Mouse (Mus musculus) retina, postnatal 1 day (tissue): ENCODE results near the gene Slc39a7.
"Not testable (repeated sequence)": the region's sequence is repeated elsewhere in the genome, so short reads cannot be mapped to it uniquely, and the experiment has no call there.

Experiments used
- DNase-seq: peaks from one replicate; pipeline ENCODE4 v3.0.0-alpha.2; 2012

Slc39a7 gene

DNA sequence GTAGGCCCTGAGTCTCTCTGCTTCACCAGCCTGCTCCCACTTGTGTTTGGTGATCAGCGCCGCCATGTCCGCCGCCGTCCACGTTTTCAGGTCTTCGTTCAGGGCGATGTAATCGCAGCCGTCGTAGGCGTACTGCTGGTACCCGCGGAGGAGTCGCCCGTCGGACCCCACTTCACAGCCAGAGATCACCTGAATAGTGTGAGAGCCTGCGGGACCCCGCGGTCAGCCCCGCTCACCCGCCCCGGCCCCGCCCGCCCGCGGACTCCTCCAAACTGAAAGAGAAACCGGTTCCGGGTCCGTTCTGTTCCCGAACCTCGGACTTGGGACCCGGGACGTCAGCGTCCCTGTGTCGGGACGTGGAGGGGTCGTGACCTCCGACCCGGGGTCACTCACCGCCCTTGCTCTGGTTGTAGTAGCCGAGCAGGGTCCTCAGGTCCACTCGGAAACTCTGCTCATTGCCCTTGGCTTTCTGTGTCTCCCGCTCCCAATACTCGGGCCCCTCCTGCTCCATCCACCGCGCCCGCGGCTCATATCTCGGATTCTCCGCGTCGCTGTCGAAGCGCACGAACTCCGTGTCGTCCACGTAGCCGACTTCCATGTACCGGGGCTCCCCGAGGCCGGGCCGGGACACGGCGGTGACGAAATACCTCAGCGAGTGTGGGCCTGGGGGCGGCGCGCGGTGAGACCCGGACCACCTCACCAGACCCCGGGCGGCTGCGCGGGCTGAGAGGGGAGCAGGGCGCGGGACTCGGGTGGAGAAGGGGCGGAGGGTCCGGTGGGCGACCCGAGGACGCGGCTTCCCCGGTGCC is 31.9 kb downstream of the Slc39a7 start:
- DNase-seq: no peak

DNA sequence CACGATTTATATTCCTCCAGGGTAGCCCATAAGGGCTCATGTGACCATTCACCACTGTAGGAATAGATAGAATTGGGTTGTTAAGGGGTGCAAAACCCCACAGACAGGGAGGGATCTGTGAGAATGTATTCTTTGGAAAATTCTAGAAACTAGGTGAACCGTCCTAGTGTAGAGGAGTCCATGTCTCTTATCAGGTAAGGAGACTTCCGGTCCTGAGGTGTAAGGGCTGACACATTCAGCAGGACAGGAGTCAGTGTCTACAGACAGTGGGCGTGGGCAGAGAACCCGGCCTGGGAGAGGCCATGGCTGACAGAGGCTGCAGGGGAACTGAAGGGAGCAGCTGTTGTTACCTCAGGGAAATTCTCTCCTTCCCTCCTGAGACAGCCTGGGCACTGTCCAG is 32.8 kb downstream of the Slc39a7 start:
- not testable (repeated sequence) for DNase-seq

DNA sequence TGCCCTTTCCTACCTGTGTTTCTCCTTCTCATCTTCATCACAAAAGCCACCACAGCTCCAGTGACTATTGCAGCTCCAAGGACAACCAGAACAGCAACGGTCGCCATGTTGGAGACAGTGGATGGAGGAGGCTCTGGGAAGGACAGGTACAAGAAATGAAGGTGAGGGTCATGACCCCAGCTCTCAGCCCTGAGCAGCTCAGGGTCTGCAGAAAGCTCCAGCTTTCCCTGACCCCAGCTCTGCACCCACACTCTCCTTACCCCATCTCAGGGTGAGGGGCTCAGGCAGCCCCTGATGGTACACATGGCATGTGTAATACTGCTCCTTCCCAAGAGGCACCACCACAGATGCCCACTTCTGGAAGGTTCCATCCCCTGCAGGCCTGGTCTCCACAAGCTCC is 34.5 kb downstream of the Slc39a7 start:
- DNase-seq: not testable (repeated sequence)

DNA sequence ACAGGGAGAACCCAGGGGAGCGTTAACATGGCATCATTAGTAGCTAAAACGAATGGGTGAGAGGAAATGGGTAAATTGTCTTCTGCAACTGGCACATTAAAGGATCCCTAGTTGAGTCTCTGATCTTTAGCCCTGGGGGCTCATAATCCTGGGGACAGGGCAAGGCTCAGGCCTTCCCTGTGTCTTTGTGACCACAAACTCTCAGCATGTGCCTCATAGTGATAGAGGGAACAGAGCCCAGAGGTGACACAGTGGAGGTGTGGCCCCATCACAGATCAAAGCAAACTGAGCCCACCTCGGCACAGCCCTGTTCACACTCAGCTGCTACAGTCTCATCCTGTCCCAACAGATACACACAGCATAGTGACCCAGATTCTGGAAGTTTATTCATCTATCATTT is 35.8 kb downstream of the Slc39a7 start:
- DNase-seq: no peak

DNA sequence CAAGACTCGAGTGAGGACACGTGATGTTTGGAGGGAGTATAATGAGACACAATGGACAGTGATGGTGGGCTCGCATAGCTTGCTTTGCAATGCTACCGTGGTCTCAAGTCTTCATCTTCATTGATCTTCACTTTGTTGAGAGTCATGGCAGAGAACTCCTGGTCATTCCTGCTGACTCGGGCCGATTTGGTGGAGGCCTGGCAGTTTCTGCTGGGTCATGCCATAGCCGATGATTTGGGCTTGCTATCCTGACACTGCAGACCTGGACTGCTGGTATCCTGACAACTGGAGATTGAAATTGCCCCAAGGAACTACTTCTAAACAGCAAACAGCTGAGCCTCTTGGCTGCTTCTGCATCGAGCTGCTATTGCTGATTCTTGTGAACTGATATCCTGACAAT is 36.5 kb downstream of the Slc39a7 start:
- no peak for DNase-seq

GRCm38 (mm10) chr17:33991788-33992664 is 39.5 kb downstream of the Slc39a7 start:
- peak; percentile 91 for DNase-seq

DNA sequence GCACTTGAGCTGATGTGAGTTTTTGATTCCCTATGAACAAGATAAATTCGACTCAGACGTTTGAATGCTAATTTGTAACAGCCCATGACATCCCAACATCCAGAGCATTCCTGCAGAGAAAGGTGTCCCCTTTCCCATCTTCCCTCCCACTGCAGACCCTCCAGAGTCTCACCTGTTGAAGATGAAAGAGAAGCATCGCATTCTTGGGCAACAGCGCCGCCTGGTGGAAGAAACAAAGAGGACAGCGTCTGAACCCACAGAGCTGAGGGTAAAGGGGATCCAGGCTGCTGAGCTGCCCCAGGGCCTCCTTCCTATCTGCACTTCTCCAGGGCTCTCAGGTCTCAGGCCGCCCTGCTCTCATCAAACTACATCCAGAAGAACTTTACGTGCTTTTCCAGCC is 49.3 kb downstream of the Slc39a7 start:
- DNase-seq: peak; percentile 76

DNA sequence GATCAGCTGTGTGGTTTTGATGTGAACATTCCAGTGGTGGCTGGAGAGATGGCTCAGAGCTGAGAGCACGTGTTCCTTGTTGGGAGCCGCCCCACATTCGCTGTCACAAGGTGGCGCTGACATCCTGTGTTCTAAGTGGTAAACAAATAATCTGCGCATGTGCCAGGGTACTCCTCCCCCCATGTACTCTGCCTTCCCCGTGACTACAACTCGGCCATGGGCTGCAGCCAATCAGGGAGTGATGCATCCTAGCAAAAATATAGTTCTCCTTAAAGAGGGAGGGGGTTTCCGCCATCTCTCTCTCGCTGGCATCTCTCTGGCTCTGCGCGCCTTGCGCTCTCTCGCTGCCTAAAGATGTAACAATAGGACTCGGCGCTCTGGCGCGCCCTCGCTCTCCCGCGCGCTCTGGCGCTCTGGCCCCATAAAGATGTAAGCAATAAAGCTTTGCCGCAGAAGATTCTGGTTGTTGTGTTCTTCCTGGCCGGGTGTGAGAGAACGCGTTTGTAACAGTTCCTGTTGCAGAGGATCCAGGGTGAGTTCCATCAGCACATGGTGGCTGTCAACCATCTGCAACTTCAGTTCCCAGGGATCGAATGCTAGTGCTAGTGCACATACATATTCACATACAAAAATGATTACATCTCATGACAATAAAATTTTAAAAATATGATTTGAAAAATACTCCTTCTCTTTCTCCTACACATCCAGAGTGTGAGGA is 50.1 kb downstream of the Slc39a7 start:
- peak; percentile 98 for DNase-seq

GRCm38 (mm10) chr17:33980181-33981035 is 51.1 kb downstream of the Slc39a7 start:
- no peak for DNase-seq

GRCm38 (mm10) chr17:33979512-33980050 is 51.9 kb downstream of the Slc39a7 start:
- DNase-seq: no peak

- DNase-seq: peak; percentile 76
Measured at GRCm38 (mm10) chr17:33978631-33979031, 52.9 kb downstream of the Slc39a7 start.
